Mouse (Mus musculus) midbrain, embryonic 14.5 days (tissue): ENCODE measurements at regions not wholly inside any gene's neighbourhood (a gene's known extent, or its start where the extent isn't known, plus 50 kb on each side); places are given as distances from the start of the nearest gene placed in this dataset.
A peak's percentile ranks its signal among the peaks of the same experiment; 100 is the strongest.

Experiments used
- ATAC-seq: fragments of 200-750 bp; cut with Nextera tagmentation; 2 replicates; pipeline ENCODE4 v1.8.0; 2017; ENCODE audit warnings: moderate number of reproducible peaks, moderate library complexity; ENCODE audit not compliant: low FRiP score, low TSS enrichment
- DNase-seq: peaks from one replicate; pipeline ENCODE4 v3.0.0-alpha.2; 2015
- H3K27ac ChIP-seq: fragments of 300-500 bp; sonication (generic); replicated peaks from 2 replicates; pipeline ENCODE4 v1.5.1; 2014; ENCODE audit warnings: mild to moderate bottlenecking, low read depth, low read length, moderate library complexity
- H3K27me3 ChIP-seq: fragments of 300-500 bp; sonication (generic); 2 replicates; pipeline ENCODE4 v1.6.1; 2014; ENCODE audit warnings: low read length, control low read depth, mixed read lengths; ENCODE audit not compliant: control insufficient read depth, insufficient read depth
- H3K36me3 ChIP-seq: fragments of 300-500 bp; sonication (generic); 2 replicates; pipeline ENCODE4 v1.6.1; 2014; ENCODE audit warnings: low read length, control low read depth; ENCODE audit not compliant: control insufficient read depth, insufficient read depth
- H3K4me1 ChIP-seq: fragments of 300-500 bp; sonication (generic); 2 replicates; pipeline ENCODE4 v1.6.1; 2014; ENCODE audit warnings: mild to moderate bottlenecking, antibody characterized with exemption, low read length, control low read depth; ENCODE audit not compliant: control insufficient read depth, insufficient read depth
- H3K4me2 ChIP-seq: fragments of 300-500 bp; sonication (generic); 2 replicates; pipeline ENCODE4 v1.6.1; 2014; ENCODE audit warnings: mild to moderate bottlenecking, low read length, moderate library complexity
- H3K4me3 ChIP-seq: fragments of 300-500 bp; sonication (generic); replicated peaks from 2 replicates; pipeline ENCODE4 v1.5.1; 2014; ENCODE audit warnings: low read depth, low read length
- H3K9ac ChIP-seq: fragments of 300-500 bp; sonication (generic); replicated peaks from 2 replicates; pipeline ENCODE4 v1.6.1; 2014; ENCODE audit warnings: mild to moderate bottlenecking, low read length, moderate library complexity
- H3K9me3 ChIP-seq: fragments of 300-500 bp; sonication (generic); 2 replicates; pipeline ENCODE4 v1.6.1; 2016; ENCODE audit warnings: low read length, control low read depth, mixed read lengths; ENCODE audit not compliant: control insufficient read depth
- WGBS: fragments of 180-500 bp; shearing (Covaris S2); extraction: QIAGEN DNeasy Blood & Tissue Kit; methylation state at CpG from one replicate; pipeline ENCODE4 v1.1.7; 2014; 5-methylcytosine and 5-hydroxymethylcytosine counted together

- no peaks in the 10 kb centered on the region for H3K9me3 ChIP-seq
- no peak for ATAC-seq
- H3K27me3 ChIP-seq: no peaks in the 10 kb centered on the region
- 30% methylated on average over 4 of the region's 4 CpGs for WGBS
- no peak overlapping the region for H3K4me2 ChIP-seq
- H3K36me3 ChIP-seq: no peaks in the 10 kb centered on the region
- H3K4me1 ChIP-seq: no peaks in the 10 kb centered on the region
- no peak overlapping the region for H3K4me3 ChIP-seq
- no peak overlapping the region for H3K9ac ChIP-seq
- DNase-seq: no peak
- H3K27ac ChIP-seq: no peak overlapping the region
These were observed 312.5 kb downstream of the Olfr1505 start for GRCm38 (mm10) chr19:14225787-14226186.

GRCm38 (mm10) chr19:14226521-14226920 is 313.2 kb downstream of the Olfr1505 start:
- H3K27ac ChIP-seq: no peak overlapping the region
- ATAC-seq (no peak), DNase-seq (no peak)
- H3K4me1 ChIP-seq: no peaks in the 10 kb centered on the region
- no peaks in the 10 kb centered on the region for H3K27me3 ChIP-seq
- H3K9me3 ChIP-seq: no peaks in the 10 kb centered on the region
- no peak overlapping the region for H3K4me3 ChIP-seq
- H3K36me3 ChIP-seq: no peaks in the 10 kb centered on the region
- H3K4me2 ChIP-seq: no peak overlapping the region
- no peak overlapping the region for H3K9ac ChIP-seq

GRCm38 (mm10) chr19:14243565-14243964 is 330.2 kb downstream of the Olfr1505 start:
- Histone ChIP-seq H3K4me3 (no peak overlapping the region), H3K27ac (no peak overlapping the region), H3K4me2 (no peak overlapping the region), H3K9ac (no peak overlapping the region), H3K27me3 (no peaks in the 10 kb centered on the region), H3K36me3 (no peaks in the 10 kb centered on the region), H3K9me3 (no peaks in the 10 kb centered on the region), H3K4me1 (peaks cover 23% of the 10 kb centered on the region; the same call in 1 of the 2 replicates)
- DNase-seq (no peak), ATAC-seq (no peak)
- WGBS: 26% methylated on average over 5 of the region's 5 CpGs

GRCm38 (mm10) chr19:14246973-14247614 is 333.8 kb downstream of the Olfr1505 start:
- Histone ChIP-seq H3K27ac (no peak overlapping the region), H3K4me1 (peaks cover 9% of the 10 kb centered on the region; the same call in 1 of the 2 replicates), H3K36me3 (no peaks in the 10 kb centered on the region), H3K4me3 (no peak overlapping the region), H3K27me3 (no peaks in the 10 kb centered on the region), H3K9ac (no peak overlapping the region), H3K9me3 (no peaks in the 10 kb centered on the region), H3K4me2 (no peak overlapping the region)
- 26% methylated on average over 6 of the region's 6 CpGs for WGBS
- no peak for ATAC-seq
- DNase-seq: peak; percentile 43

- no peak overlapping the region for H3K9ac ChIP-seq
- no peaks in the 10 kb centered on the region for H3K27me3 ChIP-seq
- 49% methylated on average over 1 of the region's 1 CpGs for WGBS
- H3K9me3 ChIP-seq: no peaks in the 10 kb centered on the region
- H3K27ac ChIP-seq: no peak overlapping the region
- H3K4me1 ChIP-seq: peaks cover 9% of the 10 kb centered on the region; the same call in 1 of the 2 replicates
- DNase-seq: no peak
- no peak for ATAC-seq
- H3K4me2 ChIP-seq: no peak overlapping the region
- H3K36me3 ChIP-seq: no peaks in the 10 kb centered on the region
- no peak overlapping the region for H3K4me3 ChIP-seq
These were observed 334.6 kb downstream of the Olfr1505 start for GRCm38 (mm10) chr19:14247979-14248378.

GRCm38 (mm10) chr19:14258621-14259051 is 339.2 kb downstream of the Tle4 start:
- no peaks in the 10 kb centered on the region for H3K9me3 ChIP-seq
- H3K27me3 ChIP-seq: no peaks in the 10 kb centered on the region
- no peaks in the 10 kb centered on the region for H3K36me3 ChIP-seq
- no peak overlapping the region for H3K27ac ChIP-seq
- H3K4me1 ChIP-seq: peaks cover 14% of the 10 kb centered on the region
- DNase-seq (peak; percentile 68), ATAC-seq (peak; percentile 68)
- no peak overlapping the region for H3K9ac ChIP-seq
- H3K4me3 ChIP-seq: no peak overlapping the region
- WGBS: 1% methylated on average over 5 of the region's 5 CpGs
- H3K4me2 ChIP-seq: peak overlapping the region; percentile 0; the same call in 1 of the 2 replicates

- DNase-seq: no peak
- WGBS: 3% methylated on average over 2 of the region's 2 CpGs
- ATAC-seq: no peak
- Histone ChIP-seq H3K9me3 (no peaks in the 10 kb centered on the region), H3K36me3 (no peaks in the 10 kb centered on the region), H3K27me3 (no peaks in the 10 kb centered on the region), H3K9ac (no peak overlapping the region), H3K27ac (no peak overlapping the region), H3K4me1 (peaks cover 14% of the 10 kb centered on the region), H3K4me2 (0 out of 2 replicates have a peak overlapping the region, but pooled peaks have one; percentile 0), H3K4me3 (no peak overlapping the region)
These were observed 338.6 kb downstream of the Tle4 start for GRCm38 (mm10) chr19:14259223-14259622.

- no peak overlapping the region for H3K4me2 ChIP-seq
- 81% methylated on average over 1 of the region's 1 CpGs for WGBS
- no peaks in the 10 kb centered on the region for H3K36me3 ChIP-seq
- no peak overlapping the region for H3K4me3 ChIP-seq
- H3K27ac ChIP-seq: no peak overlapping the region
- no peak overlapping the region for H3K9ac ChIP-seq
- no peaks in the 10 kb centered on the region for H3K27me3 ChIP-seq
- DNase-seq: peak; percentile 38
- no peaks in the 10 kb centered on the region for H3K4me1 ChIP-seq
- ATAC-seq: no peak
- no peaks in the 10 kb centered on the region for H3K9me3 ChIP-seq
These were observed 308.5 kb downstream of the Tle4 start for GRCm38 (mm10) chr19:14289331-14289737.

GRCm38 (mm10) chr19:14290911-14291310 is 306.9 kb downstream of the Tle4 start:
- no peak for ATAC-seq
- no peaks in the 10 kb centered on the region for H3K9me3 ChIP-seq

More at GRCm38 (mm10) chr19:14290911-14291310, 306.9 kb downstream of the Tle4 start:
- WGBS: 78% methylated on average over 6 of the region's 6 CpGs
- no peaks in the 10 kb centered on the region for H3K36me3 ChIP-seq
- no peak overlapping the region for H3K9ac ChIP-seq
- no peaks in the 10 kb centered on the region for H3K27me3 ChIP-seq
- no peak overlapping the region for H3K4me2 ChIP-seq
- no peaks in the 10 kb centered on the region for H3K4me1 ChIP-seq
- DNase-seq: peak; percentile 63
- no peak overlapping the region for H3K27ac ChIP-seq
- H3K4me3 ChIP-seq: no peak overlapping the region
